In genomic region chr11:23210590-23211510, GRCm38 (mm10) we compare ENCODE assay signal across 8 mouse cellular contexts. TPM values are rescaled to one million over a fixed set of nuclear protein-coding genes. Genes with fewer than 3 reads are reported as not detected.
DNase-seq lines count a peak whose midpoint lies in the region; ATAC-seq lines count a peak whose summit lies in the region.

No protein-coding gene starts in this region.

- H3K4me1 ChIP-seq in hindbrain, embryonic 14.5 days (replicated peaks; ENCODE audit: control insufficient read depth, insufficient read depth, low read length): no peaks in the 10 kb centered on the region
- peaks cover 4% of the 10 kb centered on the region; the same call in 1 of the 2 replicates for H3K4me1 ChIP-seq in limb, embryonic 15.5 days
- H3K4me1 ChIP-seq in midbrain, embryonic 15.5 days: no peaks in the 10 kb centered on the region

- H3K9ac ChIP-seq in hindbrain, embryonic 14.5 days: peak overlapping the region; percentile 25; the same call in 1 of the 2 replicates
- no peak overlapping the region for H3K9ac ChIP-seq in limb, embryonic 15.5 days
- no peak overlapping the region for H3K9ac ChIP-seq in midbrain, embryonic 15.5 days

- H3K27ac ChIP-seq in hindbrain, embryonic 14.5 days: no peak overlapping the region
- peak overlapping the region; percentile 59 for H3K27ac ChIP-seq in limb, embryonic 15.5 days
- no peak overlapping the region for H3K27ac ChIP-seq in midbrain, embryonic 15.5 days

- peak overlapping the region; percentile 50 for H3K4me2 ChIP-seq in hindbrain, embryonic 14.5 days (replicated peaks)
- peak overlapping the region; percentile 41 for H3K4me2 ChIP-seq in limb, embryonic 15.5 days
- peak overlapping the region; percentile 39 for H3K4me2 ChIP-seq in midbrain, embryonic 15.5 days

- WGBS in hindbrain, embryonic 14.5 days: 12% methylated on average over 16 of the region's 16 CpGs
- WGBS in limb, embryonic 15.5 days: 14% methylated on average over 16 of the region's 16 CpGs
- WGBS in midbrain, embryonic 15.5 days: 9% methylated on average over 16 of the region's 16 CpGs

- no peaks in the 10 kb centered on the region for H3K36me3 ChIP-seq in hindbrain, embryonic 14.5 days (replicated peaks; ENCODE audit: control insufficient read depth, insufficient read depth)
- no peaks in the 10 kb centered on the region for H3K36me3 ChIP-seq in limb, embryonic 15.5 days
- H3K36me3 ChIP-seq in midbrain, embryonic 15.5 days (replicated peaks): no peaks in the 10 kb centered on the region

- DNase-seq in right cerebral cortex, postnatal 4 days: peak; percentile 7
- no peak for DNase-seq in right cerebral cortex, postnatal 36 days (ENCODE audit: low spot score in 2 of 2)
- DNase-seq in gastrocnemius, postnatal 14 days: peak; percentile 41
- peak; percentile 28 for DNase-seq in hindbrain, embryonic 14.5 days (ENCODE audit: low spot score)
- DNase-seq in cerebellum, postnatal 14 days: no peak

- peak; percentile 55; the same call in 1 of the 2 replicates for ATAC-seq in hindbrain, embryonic 14.5 days (ENCODE audit: low FRiP score)
- no peak for ATAC-seq in limb, embryonic 15.5 days (ENCODE audit: insufficient number of reproducible peaks, low FRiP score, low TSS enrichment, low read depth)
- 0 out of 2 replicates have a peak, but pooled peaks have one; percentile 63 for ATAC-seq in midbrain, embryonic 15.5 days (replicated peaks)
- no peak for ATAC-seq in erythroid progenitor cell, adult 5-6 weeks (replicated peaks; ENCODE audit: low FRiP score, poor library complexity, severe bottlenecking)

- intact Hi-C loops in gastrocnemius, postnatal 14 days (cut with DNase I; ENCODE audit: low total_unique reads): no loop called here

- H3K9me3 ChIP-seq in hindbrain, embryonic 14.5 days (ENCODE audit: control insufficient read depth, low read length): no peaks in the 10 kb centered on the region
- H3K9me3 ChIP-seq in limb, embryonic 15.5 days: no peaks in the 10 kb centered on the region
- H3K9me3 ChIP-seq in midbrain, embryonic 15.5 days: no peaks in the 10 kb centered on the region

- peak overlapping the region; percentile 14 for H3K4me3 ChIP-seq in hindbrain, embryonic 14.5 days (replicated peaks; ENCODE audit: low read length)
- peak overlapping the region; percentile 23 for H3K4me3 ChIP-seq in limb, embryonic 15.5 days
- peak overlapping the region; percentile 5 for H3K4me3 ChIP-seq in midbrain, embryonic 15.5 days

- no peaks in the 10 kb centered on the region for H3K27me3 ChIP-seq in hindbrain, embryonic 14.5 days (ENCODE audit: control insufficient read depth, insufficient read depth, low read length)
- H3K27me3 ChIP-seq in limb, embryonic 15.5 days: no peaks in the 10 kb centered on the region
- H3K27me3 ChIP-seq in midbrain, embryonic 15.5 days (replicated peaks): no peaks in the 10 kb centered on the region

RNA-seq across cellular contexts. Expression of gene Xpo1, which starts 45.0 kb away (rescaled TPM):
- 10 to 100 TPM; 24.7 to 34.2 TPM for total RNA-seq in gastrocnemius, postnatal 14 days (2021)
- polyA plus RNA-seq in hindbrain, embryonic 14.5 days (2014; fragmentation: Nextera tagmentation; extraction: Ambion mirVana): 90.7 and 94.9 TPM in 2 replicates
- polyA plus RNA-seq in limb, embryonic 15.5 days (2015; fragmentation: Nextera tagmentation; extraction: Ambion mirVana): 70.7 and 78.0 TPM in 2 replicates
- polyA plus RNA-seq in midbrain, embryonic 15.5 days (2015; fragmentation: Nextera tagmentation; extraction: Ambion mirVana): 72.9 and 77.7 TPM in 2 replicates
- 111 and 145 TPM in 2 replicates for total RNA-seq in erythroid progenitor cell, adult 5-6 weeks (2015; ENCODE audit: low replicate concordance)
- 324 and 351 TPM in 2 replicates for total RNA-seq in erythroid progenitor cell, adult 5-6 weeks (2017; ENCODE audit: low replicate concordance)

Comparison
In these comparisons a context has a peak if more than half of its experiments do, and no peak if none do; other contexts are left out.
1. DNase-seq: peak in right cerebral cortex, postnatal 4 days (single experiment), gastrocnemius, postnatal 14 days (single experiment) and hindbrain, embryonic 14.5 days (single experiment); none in right cerebral cortex, postnatal 36 days (0 of 2) and cerebellum, postnatal 14 days (0 of 2).
2. ATAC-seq: peak in hindbrain, embryonic 14.5 days (single experiment) and midbrain, embryonic 15.5 days (single experiment); none in limb, embryonic 15.5 days (single experiment) and erythroid progenitor cell, adult 5-6 weeks (single experiment).
3. Peak in every context shown above with its lines, with median percentiles within 50 percentile points of each other: H3K4me2 ChIP-seq and H3K4me3 ChIP-seq.